Comparison of ENCODE assay signal across 9 mouse cellular contexts in the genomic region with DNA sequence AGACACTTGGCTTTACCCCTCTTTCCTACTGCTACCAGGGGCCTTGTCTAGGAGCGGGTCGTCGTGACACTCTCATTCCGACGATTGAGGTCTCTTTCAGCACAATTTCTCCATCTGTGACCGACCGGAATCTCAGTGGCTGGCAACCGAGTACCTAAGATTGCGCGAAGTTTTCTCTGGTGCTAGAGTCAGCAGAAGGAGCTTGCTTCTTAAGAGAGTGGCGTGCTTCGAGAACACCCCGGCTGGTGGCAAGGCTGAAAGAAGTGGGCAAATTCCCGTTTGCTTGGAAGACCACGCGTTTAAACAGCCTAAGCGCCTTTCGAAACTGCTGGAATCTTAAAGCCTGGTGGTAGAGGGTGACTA. TPM values are rescaled to one million over a fixed set of nuclear protein-coding genes. Genes with fewer than 3 reads are reported as not detected.
DNase-seq lines count a peak whose midpoint lies in the region; ATAC-seq and TF ChIP-seq lines count a peak whose summit lies in the region.
"Had no signal": no experiment of that assay in that cellular context is flagged by ENCODE, and none has a peak within 500 bp of the region (broad histone marks: within the 10 kb centered on the region; RNA-seq: fewer than 3 reads in every experiment).

No protein-coding gene starts in this region.

- peaks cover 64% of the 10 kb centered on the region for H3K4me1 ChIP-seq in erythroblast, embryonic 14.5 days (ENCODE audit: control insufficient read depth)
- peaks cover 25% of the 10 kb centered on the region for H3K4me1 ChIP-seq in liver, embryonic 11.5 days (replicated peaks; ENCODE audit: control insufficient read depth, insufficient read depth, low read length)
- peaks cover 5% of the 10 kb centered on the region; the same call in 1 of the 2 replicates for H3K4me1 ChIP-seq in stomach, postnatal 0 days (replicated peaks; ENCODE audit: control insufficient read depth, insufficient read depth)

- ATAC-seq in liver, embryonic 11.5 days (replicated peaks; ENCODE audit: low FRiP score) = no peak; the same call in 1 of the 2 replicates
- ATAC-seq in stomach, postnatal 0 days (ENCODE audit: low FRiP score, low TSS enrichment) = 0 out of 2 replicates have a peak, but pooled peaks have one; percentile 1

- peak overlapping the region; percentile 90 for H3K4me3 ChIP-seq in gastrocnemius, adult 2 months
- H3K4me3 ChIP-seq in erythroblast, embryonic 14.5 days (replicated peaks) = peak overlapping the region; percentile 83
- peak overlapping the region; percentile 97 for H3K4me3 ChIP-seq in liver, embryonic 11.5 days (ENCODE audit: low read depth, low read length)
- H3K4me3 ChIP-seq in stomach, postnatal 0 days (ENCODE audit: low read depth, low read length) = peak overlapping the region; percentile 85

- H3K9me3 ChIP-seq in erythroblast, embryonic 14.5 days (ENCODE audit: control insufficient read depth, low read length) = no peaks in the 10 kb centered on the region
- H3K9me3 ChIP-seq in liver, embryonic 11.5 days (ENCODE audit: control insufficient read depth, low read length) = no peaks in the 10 kb centered on the region
- no peaks in the 10 kb centered on the region for H3K9me3 ChIP-seq in stomach, postnatal 0 days (ENCODE audit: control insufficient read depth, low read length)

- peak overlapping the region; percentile 78 for H3K4me2 ChIP-seq in liver, embryonic 11.5 days
- H3K4me2 ChIP-seq in stomach, postnatal 0 days (replicated peaks; ENCODE audit: low read depth) = peak overlapping the region; percentile 87

- H3K27ac ChIP-seq in gastrocnemius, adult 2 months = peak overlapping the region; percentile 93
- H3K27ac ChIP-seq in liver, embryonic 11.5 days (ENCODE audit: low read depth, low read length) = peak overlapping the region; percentile 89; the same call in 1 of the 2 replicates
- H3K27ac ChIP-seq in stomach, postnatal 0 days (replicated peaks) = peak overlapping the region; percentile 94

- H3K9ac ChIP-seq in liver, embryonic 11.5 days (ENCODE audit: low read depth, low read length) = peak overlapping the region; percentile 99
- peak overlapping the region; percentile 92 for H3K9ac ChIP-seq in stomach, postnatal 0 days (ENCODE audit: low read length)

- DNase-seq in gastrocnemius, adult 2 months = no peak
- DNase-seq in gastrocnemius, adult 18-20 months (ENCODE audit: low spot score) = no peak
- DNase-seq in 3T3-L1 (ENCODE audit: low read depth, low spot score) = peak; percentile 45
- no peak for DNase-seq in liver, embryonic 11.5 days (ENCODE audit: low spot score)
- no peak for DNase-seq in stomach, postnatal 0 days (ENCODE audit: low spot score)
- no peak for DNase-seq in layer of hippocampus, adult 9-10 months (ENCODE audit: low spot score)
- no peak for DNase-seq in kidney, postnatal 25 days

- 7% methylated on average over 18 of the region's 18 CpGs for WGBS in liver, embryonic 11.5 days
- 5% methylated on average over 18 of the region's 18 CpGs for WGBS in stomach, postnatal 0 days

- no peaks in the 10 kb centered on the region for H3K27me3 ChIP-seq in erythroblast, embryonic 14.5 days (ENCODE audit: control insufficient read depth)
- no peaks in the 10 kb centered on the region for H3K27me3 ChIP-seq in liver, embryonic 11.5 days (replicated peaks; ENCODE audit: control insufficient read depth, insufficient read depth, low read length)
- no peaks in the 10 kb centered on the region for H3K27me3 ChIP-seq in stomach, postnatal 0 days (ENCODE audit: control insufficient read depth, insufficient read depth, low read length)

- intact Hi-C loops in gastrocnemius, adult 2 months (cut with DNase I) = loop anchor here (5.0 to 10.0 kb wide), 5 partner anchors 180 to 1470 kb away; a partner anchor contains a TSS

- peaks cover 59% of the 10 kb centered on the region for H3K36me3 ChIP-seq in erythroblast, embryonic 14.5 days (ENCODE audit: control insufficient read depth)
- peaks cover 7% of the 10 kb centered on the region for H3K36me3 ChIP-seq in liver, embryonic 11.5 days (ENCODE audit: control insufficient read depth, insufficient read depth, low read length)
- peaks cover 8% of the 10 kb centered on the region for H3K36me3 ChIP-seq in stomach, postnatal 0 days (ENCODE audit: control insufficient read depth, insufficient read depth, low read length)

- TF ChIP-seq EP300 in stomach, postnatal 0 days (optimal IDR thresholded peaks at IDR 0.05) = no peak

- no peak for TF ChIP-seq CTCF in gastrocnemius, adult 2 months (IDR thresholded peaks at IDR 0.05)
- no peak for TF ChIP-seq CTCF in stomach, postnatal 0 days (IDR thresholded peaks at IDR 0.05; ENCODE audit: low read depth)

RNA-seq across cellular contexts. Expression of a gene that starts 0.3 kb away (rescaled TPM):
- total RNA-seq in gastrocnemius, adult 2 months (2021) = 10 to 100 TPM; 14.4 to 17.7 TPM
- total RNA-seq in gastrocnemius, adult 18-20 months (2021) = 10 to 100 TPM; 14.7 to 18.2 TPM
- 1.2 and 1.4 TPM in 2 replicates for polyA plus RNA-seq in erythroblast, embryonic 14.5 days (2012)
- polyA plus RNA-seq in liver, embryonic 11.5 days (2014; fragmentation: Nextera tagmentation; extraction: Ambion mirVana) = 304 and 308 TPM in 2 replicates
- 125 and 131 TPM in 2 replicates for polyA plus RNA-seq in stomach, postnatal 0 days (2015; fragmentation: Nextera tagmentation; extraction: Ambion mirVana)

RNA-seq across cellular contexts. Expression of a gene that starts 0.8 kb away (rescaled TPM):
- total RNA-seq in gastrocnemius, adult 2 months (2021) = 10 to 100 TPM in 1 of 2 experiments, 1 to 10 TPM in 1; 7.8 to 11.6 TPM
- 1 to 10 TPM; 6.9 to 8.3 TPM for total RNA-seq in gastrocnemius, adult 18-20 months (2021)
- polyA plus RNA-seq in erythroblast, embryonic 14.5 days (2012) = 0.22 and 0.48 TPM in 2 replicates
- polyA plus RNA-seq in liver, embryonic 11.5 days (2014; fragmentation: Nextera tagmentation; extraction: Ambion mirVana) = 21.4 and 25.1 TPM in 2 replicates
- polyA plus RNA-seq in stomach, postnatal 0 days (2015; fragmentation: Nextera tagmentation; extraction: Ambion mirVana) = 15.1 and 15.6 TPM in 2 replicates

RNA-seq across cellular contexts. Expression of a gene that starts 47.9 kb away (rescaled TPM):
- under 1 TPM; 0.17 to 0.41 TPM for total RNA-seq in gastrocnemius, adult 2 months (2021)
- under 1 TPM; 0.46 to 0.66 TPM for total RNA-seq in gastrocnemius, adult 18-20 months (2021)
- 0.01 TPM in 1 of 2 replicates, not detected in the other for polyA plus RNA-seq in erythroblast, embryonic 14.5 days (2012)
- 0.70 and 1.1 TPM in 2 replicates for polyA plus RNA-seq in liver, embryonic 11.5 days (2014; fragmentation: Nextera tagmentation; extraction: Ambion mirVana)
- 2.2 and 2.3 TPM in 2 replicates for polyA plus RNA-seq in stomach, postnatal 0 days (2015; fragmentation: Nextera tagmentation; extraction: Ambion mirVana)
- total RNA-seq: hematopoietic stem cell, adult 5-6 weeks had no signal

Comparison
In these comparisons a context has a peak if more than half of its experiments do, and no peak if none do; other contexts are left out.
1. RNA of a gene that starts 0.3 kb away (polyA plus RNA-seq): 304 to 308 TPM in liver, embryonic 11.5 days and 125 to 131 TPM in stomach, postnatal 0 days; 1.2 to 1.4 TPM in erythroblast, embryonic 14.5 days; every median in the first group is over 10 times any median in the second.
2. RNA of a gene that starts 0.8 kb away (polyA plus RNA-seq): 21.4 to 25.1 TPM in liver, embryonic 11.5 days and 15.1 to 15.6 TPM in stomach, postnatal 0 days; 0.22 to 0.48 TPM in erythroblast, embryonic 14.5 days; every median in the first group is over 10 times any median in the second.
3. Peak in every context shown above with its lines, with median percentiles within 50 percentile points of each other: H3K27ac ChIP-seq and H3K4me3 ChIP-seq.